Comparison of ENCODE assay signal across 25 mouse cellular contexts in genomic region chr10:24519795-24520512, GRCm38 (mm10).
DNase-seq lines count a peak whose midpoint lies in the region; ATAC-seq and TF ChIP-seq lines count a peak whose summit lies in the region.
"Had no signal": no experiment of that assay in that cellular context is flagged by ENCODE, and none has a peak within 500 bp of the region (broad histone marks: within the 10 kb centered on the region; RNA-seq: fewer than 3 reads in every experiment).

No protein-coding gene starts in this region.

- TF ChIP-seq POLR2A in lung, adult 2 months (IDR thresholded peaks at IDR 0.05; ENCODE audit: borderline replicate concordance, extremely low read depth, low read depth, low read length), result no peak

- H3K4me3 ChIP-seq in limb, embryonic 12.5 days (replicated peaks), result no peak overlapping the region
- no peak overlapping the region for H3K4me3 ChIP-seq in limb, embryonic 10.5 days
- no peak overlapping the region for H3K4me3 ChIP-seq in lung, embryonic 16.5 days (ENCODE audit: low read length)
- no peak overlapping the region for H3K4me3 ChIP-seq in lung, adult 2 months (replicated peaks; ENCODE audit: extremely low read depth, low read depth, low read length)
- H3K4me3 ChIP-seq in embryonic facial prominence, embryonic 15.5 days (replicated peaks), result no peak overlapping the region
- H3K4me3 ChIP-seq in limb, embryonic 15.5 days, result no peak overlapping the region
- H3K4me3 ChIP-seq in midbrain, embryonic 16.5 days (ENCODE audit: low read depth, low read length), result no peak overlapping the region
- H3K4me3 ChIP-seq: embryonic facial prominence, embryonic 12.5 days; gastrocnemius, adult 2 months; hindbrain, embryonic 12.5 days; hindbrain, embryonic 15.5 days had no signal

- H3K9ac ChIP-seq in limb, embryonic 12.5 days (replicated peaks), result no peak overlapping the region
- H3K9ac ChIP-seq in lung, embryonic 16.5 days (ENCODE audit: low read length), result no peak overlapping the region
- no peak overlapping the region for H3K9ac ChIP-seq in embryonic facial prominence, embryonic 15.5 days
- H3K9ac ChIP-seq in limb, embryonic 15.5 days, result no peak overlapping the region
- no peak overlapping the region for H3K9ac ChIP-seq in midbrain, embryonic 16.5 days (ENCODE audit: low read depth, low read length)
- H3K9ac ChIP-seq: embryonic facial prominence, embryonic 12.5 days; forebrain, postnatal 0 days; hindbrain, embryonic 12.5 days; hindbrain, embryonic 15.5 days had no signal

- 85% methylated on average over 11 of the region's 11 CpGs for WGBS in limb, embryonic 12.5 days
- 94% methylated on average over 11 of the region's 11 CpGs for WGBS in limb, embryonic 10.5 days
- 63% methylated on average over 11 of the region's 11 CpGs for WGBS in lung, embryonic 16.5 days
- 70% methylated on average over 11 of the region's 11 CpGs for WGBS in lung, adult 2 months
- WGBS in embryonic facial prominence, embryonic 15.5 days, result 58% methylated on average over 11 of the region's 11 CpGs
- 46% methylated on average over 11 of the region's 11 CpGs for WGBS in limb, embryonic 15.5 days
- WGBS in midbrain, embryonic 16.5 days, result 89% methylated on average over 11 of the region's 11 CpGs

- no peak for TF ChIP-seq CTCF in lung, adult 2 months (IDR thresholded peaks at IDR 0.05; ENCODE audit: insufficient read depth, low read length)

- 0 out of 2 replicates have a peak, but pooled peaks cover 3% of the 10 kb centered on the region for H3K9me3 ChIP-seq in limb, embryonic 12.5 days
- H3K9me3 ChIP-seq in limb, embryonic 10.5 days (replicated peaks), result no peaks in the 10 kb centered on the region
- H3K9me3 ChIP-seq in lung, embryonic 16.5 days (ENCODE audit: control insufficient read depth, low read length), result no peaks in the 10 kb centered on the region
- H3K9me3 ChIP-seq in embryonic facial prominence, embryonic 15.5 days (replicated peaks), result no peaks in the 10 kb centered on the region
- no peaks in the 10 kb centered on the region for H3K9me3 ChIP-seq in limb, embryonic 15.5 days
- H3K9me3 ChIP-seq in midbrain, embryonic 16.5 days (replicated peaks; ENCODE audit: control insufficient read depth, low read length, poor library complexity, severe bottlenecking), result no peaks in the 10 kb centered on the region
- H3K9me3 ChIP-seq: embryonic facial prominence, embryonic 12.5 days; G1E; hindbrain, embryonic 12.5 days; hindbrain, embryonic 15.5 days had no signal

- no peaks in the 10 kb centered on the region for H3K36me3 ChIP-seq in limb, embryonic 12.5 days
- H3K36me3 ChIP-seq in limb, embryonic 10.5 days, result no peaks in the 10 kb centered on the region
- no peaks in the 10 kb centered on the region for H3K36me3 ChIP-seq in lung, embryonic 16.5 days (ENCODE audit: control insufficient read depth, insufficient read depth, low read length)
- H3K36me3 ChIP-seq in embryonic facial prominence, embryonic 15.5 days, result no peaks in the 10 kb centered on the region
- H3K36me3 ChIP-seq in limb, embryonic 15.5 days, result no peaks in the 10 kb centered on the region
- no peaks in the 10 kb centered on the region for H3K36me3 ChIP-seq in midbrain, embryonic 16.5 days (ENCODE audit: control insufficient read depth, insufficient read depth, low read length)
- H3K36me3 ChIP-seq: embryonic facial prominence, embryonic 12.5 days; G1E; hindbrain, embryonic 12.5 days; hindbrain, embryonic 15.5 days had no signal

- DNase-seq in limb, embryonic 10.5 days (ENCODE audit: low spot score), result no peak
- DNase-seq in lung, adult 2 months, result no peak
- DNase-seq: adrenal gland, postnatal 10 days; adrenal gland, postnatal 36 days; B cell, adult 2 months; cerebellum, adult 18-20 months; cerebellum, adult 9-10 months; cerebellum, postnatal 14 days; forebrain, postnatal 0 days; gastrocnemius, adult 2 months; gastrocnemius, postnatal 14 days; heart, adult 11 months had no signal

- H3K4me2 ChIP-seq in limb, embryonic 12.5 days, result no peak overlapping the region
- no peak overlapping the region for H3K4me2 ChIP-seq in lung, embryonic 16.5 days (ENCODE audit: low read depth, low read length)
- H3K4me2 ChIP-seq in embryonic facial prominence, embryonic 15.5 days (replicated peaks), result no peak overlapping the region
- no peak overlapping the region for H3K4me2 ChIP-seq in limb, embryonic 15.5 days
- H3K4me2 ChIP-seq in midbrain, embryonic 16.5 days (ENCODE audit: low read length), result no peak overlapping the region
- H3K4me2 ChIP-seq: embryonic facial prominence, embryonic 12.5 days; heart, embryonic 11.5 days; hindbrain, embryonic 12.5 days; hindbrain, embryonic 15.5 days had no signal

- ATAC-seq in limb, embryonic 12.5 days (ENCODE audit: insufficient number of reproducible peaks, insufficient read depth, low FRiP score, low TSS enrichment, low read depth), result no peak
- peak; percentile 71 for ATAC-seq in lung, embryonic 16.5 days (ENCODE audit: low read depth)
- ATAC-seq in embryonic facial prominence, embryonic 15.5 days (ENCODE audit: insufficient number of reproducible peaks, low FRiP score, low TSS enrichment, low read depth), result peak; percentile 70
- peak; percentile 72 for ATAC-seq in limb, embryonic 15.5 days (ENCODE audit: insufficient number of reproducible peaks, low FRiP score, low TSS enrichment, low read depth)
- no peak for ATAC-seq in midbrain, embryonic 16.5 days
- ATAC-seq: forebrain, embryonic 14.5 days; forebrain, postnatal 0 days; Patski had no signal

- H3K4me1 ChIP-seq in limb, embryonic 12.5 days (replicated peaks), result no peaks in the 10 kb centered on the region
- H3K4me1 ChIP-seq in limb, embryonic 10.5 days, result no peaks in the 10 kb centered on the region
- H3K4me1 ChIP-seq in lung, embryonic 16.5 days (replicated peaks; ENCODE audit: control insufficient read depth, insufficient read depth, low read length), result peaks cover 5% of the 10 kb centered on the region; the same call in 1 of the 2 replicates
- no peaks in the 10 kb centered on the region for H3K4me1 ChIP-seq in lung, adult 2 months (ENCODE audit: control insufficient read depth, insufficient read depth, low read length)
- no peaks in the 10 kb centered on the region for H3K4me1 ChIP-seq in embryonic facial prominence, embryonic 15.5 days
- peaks cover 2% of the 10 kb centered on the region; the same call in 1 of the 2 replicates for H3K4me1 ChIP-seq in limb, embryonic 15.5 days
- H3K4me1 ChIP-seq in midbrain, embryonic 16.5 days (ENCODE audit: control insufficient read depth, insufficient read depth, low read length), result no peaks in the 10 kb centered on the region
- H3K4me1 ChIP-seq: embryonic facial prominence, embryonic 12.5 days; hindbrain, embryonic 12.5 days; hindbrain, embryonic 15.5 days had no signal

- H3K27me3 ChIP-seq in limb, embryonic 12.5 days, result no peaks in the 10 kb centered on the region
- H3K27me3 ChIP-seq in limb, embryonic 10.5 days (ENCODE audit: low read depth, poor library complexity, severe bottlenecking), result no peaks in the 10 kb centered on the region
- H3K27me3 ChIP-seq in lung, embryonic 16.5 days (ENCODE audit: control insufficient read depth, insufficient read depth, low read depth, low read length), result no peaks in the 10 kb centered on the region
- no peaks in the 10 kb centered on the region for H3K27me3 ChIP-seq in embryonic facial prominence, embryonic 15.5 days
- H3K27me3 ChIP-seq in limb, embryonic 15.5 days, result no peaks in the 10 kb centered on the region
- no peaks in the 10 kb centered on the region for H3K27me3 ChIP-seq in midbrain, embryonic 16.5 days (ENCODE audit: control insufficient read depth, insufficient read depth, low read depth, low read length)
- H3K27me3 ChIP-seq: CH12.LX; embryonic facial prominence, embryonic 12.5 days; hindbrain, embryonic 12.5 days; hindbrain, embryonic 15.5 days; Patski had no signal

- 0 out of 2 replicates have a peak overlapping the region, but pooled peaks have one; percentile 29 for H3K27ac ChIP-seq in limb, embryonic 12.5 days
- no peak overlapping the region for H3K27ac ChIP-seq in limb, embryonic 10.5 days
- peak overlapping the region; percentile 67 for H3K27ac ChIP-seq in lung, embryonic 16.5 days (ENCODE audit: low read length)
- H3K27ac ChIP-seq in embryonic facial prominence, embryonic 15.5 days (replicated peaks), result no peak overlapping the region
- H3K27ac ChIP-seq in limb, embryonic 15.5 days, result peak overlapping the region; percentile 8; the same call in 1 of the 2 replicates
- no peak overlapping the region for H3K27ac ChIP-seq in midbrain, embryonic 16.5 days (ENCODE audit: low read length)
- H3K27ac ChIP-seq: embryonic facial prominence, embryonic 12.5 days; gastrocnemius, adult 2 months; hindbrain, embryonic 12.5 days; hindbrain, embryonic 15.5 days had no signal

Comparison
In these comparisons a context has a peak if more than half of its experiments do, and no peak if none do; other contexts are left out.
1. ATAC-seq: peak in lung, embryonic 16.5 days (single experiment), embryonic facial prominence, embryonic 15.5 days (single experiment) and limb, embryonic 15.5 days (single experiment); none in limb, embryonic 12.5 days (single experiment) and midbrain, embryonic 16.5 days (single experiment).
2. H3K27ac ChIP-seq: peak in limb, embryonic 12.5 days (single experiment), lung, embryonic 16.5 days (single experiment) and limb, embryonic 15.5 days (single experiment); none in limb, embryonic 10.5 days (single experiment), embryonic facial prominence, embryonic 15.5 days (single experiment) and midbrain, embryonic 16.5 days (single experiment).